ENCODE assay signal across 7 mouse cellular contexts in genomic region chr8:20300042-20300441, GRCm38 (mm10).
A peak's percentile ranks its signal among the peaks of the same experiment; 100 is the strongest.
DNase-seq lines count a peak whose midpoint lies in the region.

No protein-coding gene starts in this region.

- DNase-seq in 3T3-L1 (ENCODE audit: low read depth, low spot score) (peak; percentile 1), ES-CJ7 (ENCODE audit: low read depth, low spot score) (peak; percentile 5), liver (peak; percentile 0)
- peak; percentile 2 for DNase-seq in embryo, embryonic 10 days (ENCODE audit: low spot score)
- peak; percentile 82 for DNase-seq in heart, adult 11 months
- DNase-seq in spleen, postnatal 4 days (ENCODE audit: low spot score in 2 of 2) = peak; percentile 18 to 65
- DNase-seq in thymus, postnatal 14 days = peak; percentile 6

Comparison
In these comparisons a context has a peak if more than half of its experiments do, and no peak if none do; other contexts are left out.
1. Peak in every context shown above with its lines: DNase-seq.
2. DNase-seq: peak in every context shown above with its lines; median percentile 82 in heart, adult 11 months; 42 in spleen, postnatal 4 days; 6 in thymus, postnatal 14 days; 5 in ES-CJ7; 2 in embryo, embryonic 10 days; 1 in 3T3-L1; 0 in liver.